Mouse (Mus musculus): Measurements from ENCODE around the gene Mamstr. TPM values are rescaled to one million over a fixed set of nuclear protein-coding genes. Genes with fewer than 3 reads are reported as not detected.
"Not testable (repeated sequence)": the region's sequence is repeated elsewhere in the genome, so short reads cannot be mapped to it uniquely, and the experiment has no call there.

Gene Mamstr
- polyA plus RNA-seq, 1 experiment from 2014 or later: 3.9 TPM

- no peaks in the 10 kb centered on the region for H3K4me1 ChIP-seq (replicated peaks; ENCODE audit: insufficient read depth, low read length)
- H3K4me3 ChIP-seq (replicated peaks; ENCODE audit: low read depth, low read length): no peak overlapping the region
- no peaks in the 10 kb centered on the region for H3K9me3 ChIP-seq (replicated peaks; ENCODE audit: low read length)
- DNase-seq (ENCODE audit: low spot score): no peak
- H3K36me3 ChIP-seq (ENCODE audit: insufficient read depth, low read length): no peaks in the 10 kb centered on the region
- H3K4me2 ChIP-seq (ENCODE audit: low read length): peak overlapping the region; percentile 18; the same call in 1 of the 2 replicates
- no peaks in the 10 kb centered on the region for H3K27me3 ChIP-seq (ENCODE audit: insufficient read depth, low read length)
- no peak for TF ChIP-seq CTCF (IDR thresholded peaks at IDR 0.05; ENCODE audit: low read depth)
- H3K27ac ChIP-seq: no peak overlapping the region
- 42% methylated on average over 17 of the region's 17 CpGs for WGBS
- no peak for ATAC-seq (replicated peaks; ENCODE audit: low FRiP score, low read depth)
- H3K9ac ChIP-seq (ENCODE audit: low read depth, low read length): no peak overlapping the region
These were observed 14.8 kb downstream of the Mamstr start for GRCm38 (mm10) chr7:45654424-45655047.

GRCm38 (mm10) chr7:45660746-45661478, 21.1 kb downstream of the Mamstr start:
- ATAC-seq (replicated peaks; ENCODE audit: low FRiP score, low read depth): no peak

GRCm38 (mm10) chr7:45661702-45662101, 21.9 kb downstream of the Mamstr start:
- H3K9me3 ChIP-seq (replicated peaks; ENCODE audit: low read length); H3K27ac ChIP-seq; DNase-seq (ENCODE audit: low spot score); H3K36me3 ChIP-seq (ENCODE audit: insufficient read depth, low read length); H3K9ac ChIP-seq (ENCODE audit: low read depth, low read length); H3K4me3 ChIP-seq (replicated peaks; ENCODE audit: low read depth, low read length); H3K27me3 ChIP-seq (ENCODE audit: insufficient read depth, low read length); ATAC-seq (replicated peaks; ENCODE audit: low FRiP score, low read depth); H3K4me2 ChIP-seq (ENCODE audit: low read length); H3K4me1 ChIP-seq (replicated peaks; ENCODE audit: insufficient read depth, low read length): not testable (repeated sequence)
- 94% methylated on average over 6 of the region's 6 CpGs for WGBS

More at GRCm38 (mm10) chr7:45660746-45661478, 21.1 kb downstream of the Mamstr start:
- no peaks in the 10 kb centered on the region for H3K27me3 ChIP-seq (ENCODE audit: insufficient read depth, low read length)
- no peak for TF ChIP-seq CTCF (IDR thresholded peaks at IDR 0.05; ENCODE audit: low read depth)
- no peak overlapping the region for H3K4me3 ChIP-seq (replicated peaks; ENCODE audit: low read depth, low read length)
- no peak for DNase-seq (ENCODE audit: low spot score)
- no peak overlapping the region for H3K27ac ChIP-seq
- no peak overlapping the region for H3K9ac ChIP-seq (ENCODE audit: low read depth, low read length)
- no peaks in the 10 kb centered on the region for H3K9me3 ChIP-seq (replicated peaks; ENCODE audit: low read length)
- no peak overlapping the region for H3K4me2 ChIP-seq (ENCODE audit: low read length)
- peaks cover 3% of the 10 kb centered on the region for H3K4me1 ChIP-seq (replicated peaks; ENCODE audit: insufficient read depth, low read length)
- WGBS: 69% methylated on average over 11 of the region's 11 CpGs
- no peaks in the 10 kb centered on the region for H3K36me3 ChIP-seq (ENCODE audit: insufficient read depth, low read length)

- ATAC-seq (replicated peaks; ENCODE audit: low FRiP score, low read depth) (no peak; the same call in 1 of the 2 replicates), DNase-seq (ENCODE audit: low spot score) (no peak)
- Histone ChIP-seq H3K27ac (no peak overlapping the region), H3K9me3 (replicated peaks; ENCODE audit: low read length) (no peaks in the 10 kb centered on the region), H3K4me1 (replicated peaks; ENCODE audit: insufficient read depth, low read length) (peaks cover 7% of the 10 kb centered on the region), H3K9ac (ENCODE audit: low read depth, low read length) (no peak overlapping the region), H3K4me2 (ENCODE audit: low read length) (no peak overlapping the region), H3K27me3 (ENCODE audit: insufficient read depth, low read length) (no peaks in the 10 kb centered on the region), H3K36me3 (ENCODE audit: insufficient read depth, low read length) (no peaks in the 10 kb centered on the region), H3K4me3 (replicated peaks; ENCODE audit: low read depth, low read length) (no peak overlapping the region)
- WGBS: 50% methylated on average over 13 of the region's 13 CpGs
- TF ChIP-seq CTCF (IDR thresholded peaks at IDR 0.05; ENCODE audit: low read depth): no peak
These were observed 25.7 kb downstream of the Mamstr start for GRCm38 (mm10) chr7:45665303-45666138.

GRCm38 (mm10) chr7:45666161-45666560, 26.4 kb downstream of the Mamstr start, which contains the start of gene Fut2:
Gene Fut2 (minus strand): TSS chr7:45666394.
- Histone ChIP-seq H3K9ac (ENCODE audit: low read depth, low read length) (no peak within 1 kb of the TSS), H3K27me3 (ENCODE audit: insufficient read depth, low read length) (no peaks in the 10 kb centered on the region), H3K27ac (no peak within 1 kb of the TSS), H3K4me3 (replicated peaks; ENCODE audit: low read depth, low read length) (no peak within 1 kb of the TSS), H3K4me2 (ENCODE audit: low read length) (no peak within 1 kb of the TSS), H3K9me3 (replicated peaks; ENCODE audit: low read length) (no peaks in the 10 kb centered on the region), H3K4me1 (replicated peaks; ENCODE audit: insufficient read depth, low read length) (peaks cover 7% of the 10 kb centered on the region), H3K36me3 (ENCODE audit: insufficient read depth, low read length) (no peaks in the 10 kb centered on the region)
- DNase-seq (ENCODE audit: low spot score) (no peak), ATAC-seq (replicated peaks; ENCODE audit: low FRiP score, low read depth) (no peak)
- 79% methylated on average over 7 of the region's 7 CpGs for WGBS
- no peak for TF ChIP-seq CTCF (IDR thresholded peaks at IDR 0.05; ENCODE audit: low read depth)

GRCm38 (mm10) chr7:45667761-45668160, 28.0 kb downstream of the Mamstr start:
- no peak overlapping the region for H3K27ac ChIP-seq
- no peaks in the 10 kb centered on the region for H3K27me3 ChIP-seq (ENCODE audit: insufficient read depth, low read length)
- DNase-seq (ENCODE audit: low spot score) (no peak), ATAC-seq (replicated peaks; ENCODE audit: low FRiP score, low read depth) (no peak)
- H3K4me2 ChIP-seq (ENCODE audit: low read length): no peak overlapping the region
- no peak for TF ChIP-seq CTCF (IDR thresholded peaks at IDR 0.05; ENCODE audit: low read depth)
- H3K36me3 ChIP-seq (ENCODE audit: insufficient read depth, low read length): no peaks in the 10 kb centered on the region
- no peak overlapping the region for H3K4me3 ChIP-seq (replicated peaks; ENCODE audit: low read depth, low read length)
- H3K9me3 ChIP-seq (replicated peaks; ENCODE audit: low read length): no peaks in the 10 kb centered on the region
- no peak overlapping the region for H3K9ac ChIP-seq (ENCODE audit: low read depth, low read length)
- H3K4me1 ChIP-seq (replicated peaks; ENCODE audit: insufficient read depth, low read length): peaks cover 7% of the 10 kb centered on the region
- WGBS: 85% methylated on average over 14 of the region's 14 CpGs

All from kidney, postnatal 0 days (tissue).